Mouse (Mus musculus): ENCODE measurements around the gene Heatr5a. TPM values are rescaled to one million over a fixed set of nuclear protein-coding genes. Genes with fewer than 3 reads are reported as not detected.

Heatr5a gene
- polyA plus RNA-seq, 1 experiment from 2014 or later = 12.7 TPM

- Histone ChIP-seq H3K27me3 (no peaks in the 10 kb centered on the region), H3K9me3 (replicated peaks) (no peaks in the 10 kb centered on the region), H3K27ac (replicated peaks) (peak overlapping the region; percentile 90), H3K9ac (peak overlapping the region; percentile 51; the same call in 1 of the 2 replicates), H3K4me1 (peaks cover 11% of the 10 kb centered on the region; the same call in 1 of the 2 replicates), H3K4me3 (replicated peaks) (peak overlapping the region; percentile 62), H3K36me3 (no peaks in the 10 kb centered on the region), H3K4me2 (replicated peaks) (peak overlapping the region; percentile 67)
- WGBS = 33% methylated on average over 15 of the region's 15 CpGs
- no peak for ATAC-seq (ENCODE audit: insufficient number of reproducible peaks, low FRiP score, low TSS enrichment, low read depth)
Measured at GRCm38 (mm10) chr12:51843576-51844520, 127.3 kb downstream of the Heatr5a start.

DNA sequence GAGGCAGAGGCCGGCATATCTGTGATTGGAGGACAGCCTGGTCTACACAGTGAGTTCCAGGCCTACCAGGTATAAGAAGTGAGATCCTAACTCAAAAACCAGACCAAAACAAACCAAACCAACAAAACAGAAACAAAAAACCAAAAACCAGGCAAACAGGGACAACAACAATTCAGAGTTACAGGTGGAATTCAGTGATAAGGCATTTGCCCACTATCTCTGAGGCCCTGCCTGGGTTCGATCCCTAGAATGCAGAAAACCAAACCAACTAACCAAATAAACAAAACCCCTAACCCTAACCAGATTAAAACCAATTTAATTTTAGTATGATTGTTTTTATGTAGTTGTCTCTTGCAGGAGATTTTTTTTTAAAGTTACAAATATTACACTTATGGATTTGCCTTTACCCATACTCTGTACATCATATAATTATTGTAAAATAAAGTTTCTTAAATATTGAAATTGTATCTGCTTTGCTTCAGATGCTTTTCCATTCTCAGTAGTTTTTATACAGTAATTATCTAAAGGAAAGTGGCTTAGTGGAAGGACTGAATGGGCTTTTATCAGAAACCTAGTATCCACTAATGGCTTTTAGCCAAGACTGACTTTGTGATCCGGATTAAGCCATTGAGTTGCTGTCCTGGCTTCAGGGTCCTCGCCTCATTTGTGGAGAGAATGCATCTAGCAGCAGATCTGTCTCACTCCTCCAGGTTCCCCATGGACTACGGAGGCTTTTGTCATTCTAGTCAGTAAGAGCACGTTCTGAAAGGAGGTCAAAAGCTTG, 128.8 kb downstream of the Heatr5a start:
- no peak overlapping the region for H3K4me2 ChIP-seq (replicated peaks)
- H3K27ac ChIP-seq (replicated peaks) = no peak overlapping the region
- no peak overlapping the region for H3K9ac ChIP-seq
- H3K27me3 ChIP-seq = no peaks in the 10 kb centered on the region
- H3K9me3 ChIP-seq (replicated peaks) = no peaks in the 10 kb centered on the region
- 57% methylated on average over 6 of the region's 6 CpGs for WGBS
- peaks cover 11% of the 10 kb centered on the region; the same call in 1 of the 2 replicates for H3K4me1 ChIP-seq
- H3K4me3 ChIP-seq (replicated peaks) = no peak overlapping the region
- H3K36me3 ChIP-seq = no peaks in the 10 kb centered on the region
- ATAC-seq (ENCODE audit: insufficient number of reproducible peaks, low FRiP score, low TSS enrichment, low read depth) = no peak

GRCm38 (mm10) chr12:51839856-51840255, 131.3 kb downstream of the Heatr5a start:
- H3K4me2 ChIP-seq (replicated peaks) = no peak overlapping the region
- 96% methylated on average over 1 of the region's 1 CpGs for WGBS
- H3K9ac ChIP-seq = no peak overlapping the region
- H3K27me3 ChIP-seq = no peaks in the 10 kb centered on the region
- no peak for ATAC-seq (ENCODE audit: insufficient number of reproducible peaks, low FRiP score, low TSS enrichment, low read depth)
- H3K4me3 ChIP-seq (replicated peaks) = no peak overlapping the region
- no peak overlapping the region for H3K27ac ChIP-seq (replicated peaks)
- H3K4me1 ChIP-seq = peaks cover 9% of the 10 kb centered on the region; the same call in 1 of the 2 replicates
- H3K36me3 ChIP-seq = no peaks in the 10 kb centered on the region
- H3K9me3 ChIP-seq (replicated peaks) = no peaks in the 10 kb centered on the region

DNA sequence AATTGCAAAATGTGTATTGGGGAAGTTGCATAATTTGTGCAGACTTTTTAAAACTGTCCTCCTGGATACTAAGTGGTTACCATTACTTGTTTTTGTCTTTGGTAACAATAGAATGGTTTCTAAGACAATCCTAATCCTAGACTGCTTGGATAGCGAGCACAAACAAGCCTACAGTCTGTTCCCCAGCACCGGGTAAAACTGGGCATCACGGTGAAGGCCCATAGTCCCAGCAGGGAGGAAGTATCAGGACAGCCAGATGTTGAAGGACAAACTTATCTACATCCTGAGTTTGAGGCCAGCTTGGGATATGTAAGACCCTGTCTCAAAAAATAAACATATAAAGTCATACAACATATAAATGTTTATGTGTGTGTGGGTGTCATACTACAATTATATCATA, 135.9 kb downstream of the Heatr5a start:
- WGBS = 67% methylated on average over 3 of the region's 3 CpGs
- no peak for ATAC-seq (ENCODE audit: insufficient number of reproducible peaks, low FRiP score, low TSS enrichment, low read depth)

DNA sequence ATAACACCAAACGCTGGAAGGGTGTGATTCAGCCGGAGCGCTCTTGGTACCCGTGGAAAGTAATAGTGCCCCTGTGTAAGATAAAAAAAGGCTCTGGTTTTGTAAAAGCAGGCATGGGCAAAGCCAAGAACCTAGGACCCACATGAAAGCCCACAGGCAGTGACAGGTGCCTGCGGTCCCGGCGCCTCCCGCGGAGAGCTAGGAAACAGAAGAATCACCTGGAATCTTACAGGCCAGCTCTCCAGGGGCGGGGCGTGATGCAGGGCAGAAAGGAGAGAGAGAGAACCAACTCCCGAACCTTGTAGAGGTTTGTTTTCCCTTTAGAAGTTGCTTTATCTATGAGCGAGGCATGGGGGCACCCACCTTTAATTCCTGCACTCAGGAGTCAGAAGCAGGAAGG, 139.2 kb downstream of the Heatr5a start:
- H3K9ac ChIP-seq = no peak overlapping the region
- H3K36me3 ChIP-seq = no peaks in the 10 kb centered on the region
- H3K4me3 ChIP-seq (replicated peaks) = no peak overlapping the region
- no peak for ATAC-seq (ENCODE audit: insufficient number of reproducible peaks, low FRiP score, low TSS enrichment, low read depth)
- peaks cover 14% of the 10 kb centered on the region; the same call in 1 of the 2 replicates for H3K4me1 ChIP-seq
- H3K27ac ChIP-seq (replicated peaks) = no peak overlapping the region
- H3K4me2 ChIP-seq (replicated peaks) = no peak overlapping the region
- H3K9me3 ChIP-seq (replicated peaks) = no peaks in the 10 kb centered on the region
- WGBS = 67% methylated on average over 13 of the region's 13 CpGs
- no peaks in the 10 kb centered on the region for H3K27me3 ChIP-seq

More for the DNA sequence above, 135.9 kb downstream of the Heatr5a start:
- Histone ChIP-seq H3K4me2 (replicated peaks) (no peak overlapping the region), H3K4me1 (0 out of 2 replicates have a peak, but pooled peaks cover 2% of the 10 kb centered on the region), H3K4me3 (replicated peaks) (no peak overlapping the region), H3K36me3 (no peaks in the 10 kb centered on the region), H3K9me3 (replicated peaks) (no peaks in the 10 kb centered on the region), H3K9ac (no peak overlapping the region), H3K27me3 (no peaks in the 10 kb centered on the region), H3K27ac (replicated peaks) (no peak overlapping the region)

DNA sequence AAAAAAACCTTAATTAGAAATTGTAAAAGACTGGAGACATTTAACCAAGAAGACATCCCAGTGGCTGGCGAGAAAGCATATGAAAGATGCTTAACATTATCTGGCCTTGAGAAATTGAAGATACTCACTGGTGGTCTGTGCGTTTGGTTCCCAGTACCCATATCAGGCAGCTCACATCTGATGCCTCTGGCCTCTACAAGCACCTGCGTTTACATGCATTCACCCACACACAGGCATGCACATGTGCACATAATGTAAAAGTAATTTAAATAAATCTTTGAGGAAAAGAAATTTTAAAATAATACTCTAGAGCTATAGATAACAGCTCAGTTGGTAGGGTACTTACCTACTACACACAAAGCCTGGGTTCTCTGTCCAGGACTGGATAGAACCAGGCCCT, 139.8 kb downstream of the Heatr5a start:
- no peaks in the 10 kb centered on the region for H3K9me3 ChIP-seq (replicated peaks)
- H3K27me3 ChIP-seq = no peaks in the 10 kb centered on the region
- no peaks in the 10 kb centered on the region for H3K36me3 ChIP-seq
- H3K9ac ChIP-seq = no peak overlapping the region
- H3K4me1 ChIP-seq = peaks cover 14% of the 10 kb centered on the region; the same call in 1 of the 2 replicates
- H3K4me3 ChIP-seq (replicated peaks) = no peak overlapping the region
- ATAC-seq (ENCODE audit: insufficient number of reproducible peaks, low FRiP score, low TSS enrichment, low read depth) = no peak
- H3K4me2 ChIP-seq (replicated peaks) = no peak overlapping the region
- H3K27ac ChIP-seq (replicated peaks) = no peak overlapping the region
- 89% methylated on average over 3 of the region's 3 CpGs for WGBS

DNA sequence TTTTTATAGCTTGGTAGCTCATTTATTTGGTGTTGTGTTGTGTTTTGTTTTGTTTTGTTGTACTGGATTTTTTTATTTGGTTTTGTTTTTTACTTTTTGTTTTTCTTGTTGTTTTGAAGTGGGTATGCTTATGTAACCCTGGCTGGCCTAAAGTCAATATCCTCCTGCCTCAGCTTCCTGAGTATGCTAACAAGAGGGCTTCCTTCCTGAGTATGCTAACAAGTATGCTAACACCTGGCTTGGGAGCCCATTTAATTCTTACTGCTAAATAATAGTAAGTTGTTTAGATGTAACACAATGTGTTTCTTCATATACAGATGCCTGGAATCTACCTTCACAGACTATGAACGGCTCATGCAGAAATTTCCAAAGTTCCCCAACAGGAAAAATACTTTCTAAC, 140.4 kb downstream of the Heatr5a start:
- Histone ChIP-seq H3K4me2 (replicated peaks) (peak overlapping the region; percentile 58; the same call in 1 of the 2 replicates), H3K27me3 (no peaks in the 10 kb centered on the region), H3K9me3 (replicated peaks) (no peaks in the 10 kb centered on the region), H3K27ac (replicated peaks) (no peak overlapping the region), H3K9ac (no peak overlapping the region), H3K36me3 (no peaks in the 10 kb centered on the region), H3K4me3 (replicated peaks) (no peak overlapping the region), H3K4me1 (peaks cover 14% of the 10 kb centered on the region; the same call in 1 of the 2 replicates)
- WGBS = 90% methylated on average over 1 of the region's 1 CpGs
- ATAC-seq (ENCODE audit: insufficient number of reproducible peaks, low FRiP score, low TSS enrichment, low read depth) = no peak

DNA sequence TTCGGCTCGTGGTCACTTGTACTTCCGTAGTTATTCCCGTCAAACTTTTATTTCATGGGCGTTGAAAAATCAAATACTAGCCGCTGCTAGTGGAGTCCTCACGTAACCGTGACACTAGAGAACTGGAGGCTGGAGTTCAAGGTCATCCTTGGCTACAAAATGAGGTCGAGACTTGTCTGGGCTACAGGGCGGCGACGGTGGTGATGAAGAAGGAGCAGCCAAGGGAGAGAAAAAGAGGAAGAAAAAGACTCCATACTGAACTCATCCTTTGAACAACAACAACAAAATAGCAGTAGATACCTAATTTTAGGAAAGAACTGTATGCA, 141.1 kb downstream of the Heatr5a start:
- WGBS = 1% methylated on average over 12 of the region's 12 CpGs

GRCm38 (mm10) chr12:51829290-51830076, 141.6 kb downstream of the Heatr5a start, which contains the start of gene Hectd1:
Gene Hectd1, minus strand, starts transcription at chr12:51829536.
- ATAC-seq (ENCODE audit: insufficient number of reproducible peaks, low FRiP score, low TSS enrichment, low read depth) = peak; percentile 94
- Histone ChIP-seq H3K27ac (replicated peaks) (peak within 1 kb of the TSS; percentile 98), H3K9ac (peak within 1 kb of the TSS; percentile 87), H3K4me3 (replicated peaks) (peak within 1 kb of the TSS; percentile 78), H3K27me3 (no peaks in the 10 kb centered on the region), H3K4me2 (replicated peaks) (peak within 1 kb of the TSS; percentile 58), H3K36me3 (no peaks in the 10 kb centered on the region), H3K9me3 (replicated peaks) (no peaks in the 10 kb centered on the region), H3K4me1 (peaks cover 14% of the 10 kb centered on the region; the same call in 1 of the 2 replicates)
- under 1% methylated on average over 89 of the region's 114 CpGs for WGBS

More for the DNA sequence above, 141.1 kb downstream of the Heatr5a start:
- H3K4me1 ChIP-seq = peaks cover 14% of the 10 kb centered on the region; the same call in 1 of the 2 replicates
- H3K4me3 ChIP-seq (replicated peaks) = peak overlapping the region; percentile 78
- ATAC-seq (ENCODE audit: insufficient number of reproducible peaks, low FRiP score, low TSS enrichment, low read depth) = no peak
- no peaks in the 10 kb centered on the region for H3K9me3 ChIP-seq (replicated peaks)
- peak overlapping the region; percentile 58 for H3K4me2 ChIP-seq (replicated peaks)
- peak overlapping the region; percentile 98 for H3K27ac ChIP-seq (replicated peaks)
- H3K36me3 ChIP-seq = no peaks in the 10 kb centered on the region
- H3K9ac ChIP-seq = peak overlapping the region; percentile 87
- no peaks in the 10 kb centered on the region for H3K27me3 ChIP-seq

- peak overlapping the region; percentile 98 for H3K27ac ChIP-seq (replicated peaks)
- peak overlapping the region; percentile 58 for H3K4me2 ChIP-seq (replicated peaks)
- H3K4me1 ChIP-seq = peaks cover 14% of the 10 kb centered on the region; the same call in 1 of the 2 replicates
- ATAC-seq (ENCODE audit: insufficient number of reproducible peaks, low FRiP score, low TSS enrichment, low read depth) = peak; percentile 20
- H3K9ac ChIP-seq = peak overlapping the region; percentile 87
- no peaks in the 10 kb centered on the region for H3K9me3 ChIP-seq (replicated peaks)
- WGBS = under 1% methylated on average over 66 of the region's 66 CpGs
- 0 out of 2 replicates have a peak, but pooled peaks cover 4% of the 10 kb centered on the region for H3K36me3 ChIP-seq
- H3K27me3 ChIP-seq = no peaks in the 10 kb centered on the region
- peak overlapping the region; percentile 78 for H3K4me3 ChIP-seq (replicated peaks)
Measured at GRCm38 (mm10) chr12:51828716-51829289, 142.3 kb downstream of the Heatr5a start.
